Mouse (Mus musculus) T-helper 2 cell (primary cell): ENCODE data around the gene Snx1.

Experiments
- in situ Hi-C: fragments of 300-600 bp; cut with MboI, MseI; formaldehyde crosslinking; loops from one replicate; pipeline ENCODE4 v1.15.1; 2025; ENCODE audit warnings: high pct_unique_total_duplicates

Gene Snx1

GRCm38 (mm10) chr9:66126456-66127192 is at the start of gene Snx1, which contains the start of gene Ciao2a:
Gene Snx1, minus strand, starts transcription at chr9:66126587.
Gene Ciao2a, plus strand, starts transcription at chr9:66126611.
- in situ Hi-C loops = no loop called here

GRCm38 (mm10) chr9:66174985-66175384 is 48.6 kb upstream of the Snx1 start:
- in situ Hi-C loops = loop anchor here (5.0 kb wide), 1 partner anchor 67 kb away; no protein-coding TSS in a partner anchor

- in situ Hi-C loops = no loop called here
These were observed 47.0 kb upstream of the Snx1 start for GRCm38 (mm10) chr9:66173316-66173855.

GRCm38 (mm10) chr9:66171275-66171921 is 45.0 kb upstream of the Snx1 start:
- in situ Hi-C loops = no loop called here

- in situ Hi-C loops = no loop called here
These were observed 44.1 kb upstream of the Snx1 start for GRCm38 (mm10) chr9:66170506-66170905.

GRCm38 (mm10) chr9:66168233-66168632 is 41.8 kb upstream of the Snx1 start:
- in situ Hi-C loops = no loop called here

- in situ Hi-C loops = no loop called here
These were observed 40.8 kb upstream of the Snx1 start for GRCm38 (mm10) chr9:66167222-66167621.

GRCm38 (mm10) chr9:66162995-66163394 is 36.6 kb upstream of the Snx1 start:
- in situ Hi-C loops = no loop called here

- in situ Hi-C loops = no loop called here
These were observed 33.8 kb upstream of the Snx1 start for GRCm38 (mm10) chr9:66160155-66160554.

- in situ Hi-C loops = no loop called here
These were observed 32.6 kb upstream of the Snx1 start for GRCm38 (mm10) chr9:66158885-66159430.

GRCm38 (mm10) chr9:66157958-66158830 is 31.8 kb upstream of the Snx1 start, which contains the start of gene Dapk2:
Gene Dapk2, plus strand, starts transcription at chr9:66158223.
- in situ Hi-C loops = no loop called here

GRCm38 (mm10) chr9:66155534-66155933 is 29.1 kb upstream of the Snx1 start:
- in situ Hi-C loops = no loop called here

- in situ Hi-C loops = no loop called here
These were observed 27.6 kb upstream of the Snx1 start for GRCm38 (mm10) chr9:66154013-66154412.

- in situ Hi-C loops = no loop called here
These were observed 27.2 kb upstream of the Snx1 start for GRCm38 (mm10) chr9:66153594-66153993.

- in situ Hi-C loops = no loop called here
These were observed 25.6 kb upstream of the Snx1 start for GRCm38 (mm10) chr9:66152011-66152410.

- in situ Hi-C loops = no loop called here
These were observed 19.8 kb upstream of the Snx1 start for GRCm38 (mm10) chr9:66146141-66146540.

GRCm38 (mm10) chr9:66144248-66144647 is 17.9 kb upstream of the Snx1 start:
- in situ Hi-C loops = no loop called here

- in situ Hi-C loops = no loop called here
These were observed 15.9 kb upstream of the Snx1 start for GRCm38 (mm10) chr9:66142265-66142664.

GRCm38 (mm10) chr9:66138193-66138592 is 11.8 kb upstream of the Snx1 start:
- in situ Hi-C loops = no loop called here

GRCm38 (mm10) chr9:66135967-66136366 is 9.6 kb upstream of the Snx1 start:
- in situ Hi-C loops = no loop called here

GRCm38 (mm10) chr9:66131466-66131865 is 5.1 kb upstream of the Snx1 start:
- in situ Hi-C loops = no loop called here
